Mouse (Mus musculus) mouse trophoblast stem cell (cell line): Measurements from ENCODE around the gene Fcgr4.
"Not testable (repeated sequence)": the region's sequence is repeated elsewhere in the genome, so short reads cannot be mapped to it uniquely, and the experiment has no call there.

Source experiments
- in situ Hi-C, 2 experiments: fragments of 300-500 bp; cut with MseI, MboI; formaldehyde crosslinking; loops; 2 replicates in 1 of 2; 3 replicates in 1 of 2; pipeline ENCODE4 v1.15.1; 2025

Fcgr4 gene

DNA sequence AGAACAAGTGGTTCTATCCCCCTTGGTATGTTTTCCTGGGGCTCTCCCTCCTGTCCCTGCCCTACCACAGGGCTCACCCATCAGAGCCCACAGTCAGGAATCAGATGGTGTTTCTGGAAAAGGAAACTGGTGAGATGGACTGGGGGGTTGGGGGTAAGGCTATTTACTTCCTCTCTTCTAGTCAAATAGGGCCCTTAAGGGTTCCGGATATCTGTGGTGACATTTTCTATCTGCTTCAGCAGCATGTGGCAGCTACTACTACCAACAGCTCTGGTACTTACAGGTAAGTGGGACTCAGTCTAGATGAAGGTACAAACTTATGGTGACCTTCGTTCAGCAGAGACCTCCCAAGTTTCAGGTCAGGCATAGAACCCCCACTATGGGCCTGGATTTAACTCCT is at the start of gene Fcgr4:
TSS of gene Fcgr4 (plus strand) at position 184 of the 400 bp plus-strand sequence.
- in situ Hi-C loops = no loop called here

DNA sequence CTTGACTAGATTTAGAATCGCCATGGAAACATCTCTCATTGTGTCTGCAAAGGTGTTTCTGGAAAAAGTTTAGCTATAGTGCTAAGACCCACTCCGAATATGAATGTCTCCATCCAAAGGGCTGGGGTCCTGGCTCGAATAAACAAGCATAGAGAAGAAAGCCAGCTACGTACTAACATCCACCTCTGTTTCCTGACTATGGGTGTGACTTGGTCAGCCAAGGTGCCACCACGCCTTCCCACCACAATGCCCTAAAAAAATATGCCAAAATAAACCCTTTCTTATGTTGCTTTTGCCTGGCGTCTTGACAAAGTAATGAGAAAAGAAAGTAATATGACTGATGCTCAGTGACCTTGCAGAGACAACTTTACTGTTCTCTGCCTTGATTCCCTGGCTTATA is 46.2 kb upstream of the Fcgr4 start:
- in situ Hi-C loops = no loop called here

DNA sequence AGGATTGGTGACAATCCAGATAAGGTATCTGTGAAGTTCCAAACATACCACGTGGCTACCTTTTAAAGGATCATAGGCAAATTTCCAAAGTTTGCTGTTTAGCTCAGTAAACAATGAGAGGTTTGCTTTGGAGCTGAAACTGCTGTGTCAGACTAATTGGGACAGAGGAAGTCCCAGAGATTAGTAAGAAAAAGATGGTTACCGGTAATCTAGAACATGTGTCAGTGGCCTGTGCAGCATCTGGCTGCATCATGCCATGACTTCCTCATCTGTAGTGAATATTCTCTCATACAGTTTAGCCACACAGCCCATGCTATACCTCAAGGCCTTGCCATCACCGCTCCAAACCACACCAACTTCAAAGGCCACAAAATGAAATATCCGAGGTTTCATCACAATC is 45.8 kb upstream of the Fcgr4 start:
- in situ Hi-C loops = no loop called here

DNA sequence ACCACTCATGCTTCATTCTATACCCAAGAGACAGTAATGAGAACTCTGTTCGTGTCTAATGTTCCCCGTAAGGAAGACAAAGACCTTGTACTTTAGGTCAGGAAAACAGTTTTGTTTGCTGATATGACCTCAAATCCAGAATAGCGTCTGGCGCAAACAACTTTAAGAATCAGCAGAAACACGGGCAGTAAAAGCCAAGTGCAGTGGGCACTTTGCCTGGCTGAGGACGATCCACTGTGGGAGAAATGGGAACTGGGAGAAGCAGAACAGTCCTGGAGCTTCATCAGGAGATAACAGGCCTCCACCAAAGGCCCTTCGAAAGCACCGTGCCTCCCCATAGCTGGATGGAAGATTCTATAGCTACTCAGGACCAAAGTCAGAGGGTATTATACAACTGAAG is 44.5 kb upstream of the Fcgr4 start:
- in situ Hi-C loops = no loop called here

DNA sequence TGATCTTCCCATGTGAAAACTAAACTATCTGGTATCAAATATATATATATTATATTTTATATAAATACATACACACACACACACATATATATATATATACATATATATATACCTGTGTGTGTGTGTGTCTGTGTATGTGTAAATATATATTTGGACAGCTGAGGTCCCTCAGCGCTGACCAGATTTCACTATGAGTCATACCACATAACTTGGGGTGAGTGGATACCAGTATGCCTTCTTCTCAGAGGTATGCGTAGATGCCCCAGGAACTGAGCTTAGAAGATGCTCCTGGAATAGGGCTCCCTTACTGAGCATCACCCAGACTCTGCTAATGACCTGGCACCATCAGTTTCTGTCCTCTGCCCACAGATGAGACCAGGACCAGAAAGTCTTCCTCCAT is 44.0 kb upstream of the Fcgr4 start:
- in situ Hi-C loops = no loop called here

DNA sequence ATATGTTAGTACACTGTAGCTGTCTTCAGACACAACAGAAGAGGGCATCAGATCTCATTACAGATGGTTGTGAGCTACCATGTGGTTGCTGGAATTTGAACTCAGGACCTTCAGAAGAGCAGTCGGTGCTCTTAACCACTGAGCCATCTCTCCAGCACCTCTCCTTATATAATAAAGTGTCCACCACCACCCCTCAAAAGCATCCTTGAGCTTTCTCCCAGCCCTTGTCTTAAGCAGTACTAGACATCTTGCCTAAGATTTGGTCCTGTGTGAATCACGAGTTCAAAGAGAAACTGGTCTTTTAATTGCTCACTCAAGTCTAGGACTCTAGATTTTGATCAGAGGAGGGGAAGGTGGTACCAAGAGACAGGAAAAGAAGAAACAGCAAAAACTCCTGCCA is 43.4 kb upstream of the Fcgr4 start:
- in situ Hi-C loops = not testable (repeated sequence)

DNA sequence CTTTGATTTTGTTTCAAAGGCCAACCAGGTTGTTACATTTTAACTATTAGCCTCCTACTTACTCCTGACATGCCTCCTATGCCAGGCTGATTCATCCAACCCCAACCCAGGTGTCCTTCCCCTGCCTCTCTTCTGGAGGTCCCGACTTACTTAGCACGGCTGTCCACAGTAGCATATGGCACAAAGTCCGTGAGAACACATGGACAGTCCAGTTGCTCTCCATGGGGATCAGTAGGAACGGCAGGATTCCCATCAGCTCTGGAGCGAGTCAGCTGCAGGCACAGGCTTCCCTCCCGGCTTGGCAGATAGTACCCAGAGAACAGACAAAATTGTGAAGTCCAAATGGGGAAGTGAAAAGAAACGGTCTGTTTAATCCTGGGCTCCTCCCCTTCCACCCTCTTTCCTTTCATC is 43.0 kb upstream of the Fcgr4 start:
- in situ Hi-C loops = no loop called here

DNA sequence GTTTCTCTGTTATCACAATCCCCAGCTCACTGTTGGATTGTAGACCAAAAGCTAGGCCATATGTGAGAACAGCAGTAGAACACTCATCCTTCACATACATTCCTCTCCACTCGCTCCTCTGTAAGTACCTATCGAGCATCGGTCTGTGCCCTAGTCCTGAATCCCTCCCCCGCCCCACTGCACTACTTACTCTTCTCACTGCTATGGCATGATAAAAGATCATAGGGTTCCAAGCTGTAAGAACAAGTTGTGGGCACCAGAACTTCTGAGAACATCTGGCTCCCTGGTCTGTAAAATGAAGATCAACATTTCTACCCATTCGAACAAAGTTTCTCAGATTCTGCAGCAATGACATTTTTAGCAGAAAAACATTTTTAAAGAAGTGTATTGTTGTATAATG is 42.3 kb upstream of the Fcgr4 start, which contains the start of gene Fcgr2b:
TSS of gene Fcgr2b (minus strand) at position 101 of the 400 bp plus-strand sequence.
- in situ Hi-C loops = no loop called here

DNA sequence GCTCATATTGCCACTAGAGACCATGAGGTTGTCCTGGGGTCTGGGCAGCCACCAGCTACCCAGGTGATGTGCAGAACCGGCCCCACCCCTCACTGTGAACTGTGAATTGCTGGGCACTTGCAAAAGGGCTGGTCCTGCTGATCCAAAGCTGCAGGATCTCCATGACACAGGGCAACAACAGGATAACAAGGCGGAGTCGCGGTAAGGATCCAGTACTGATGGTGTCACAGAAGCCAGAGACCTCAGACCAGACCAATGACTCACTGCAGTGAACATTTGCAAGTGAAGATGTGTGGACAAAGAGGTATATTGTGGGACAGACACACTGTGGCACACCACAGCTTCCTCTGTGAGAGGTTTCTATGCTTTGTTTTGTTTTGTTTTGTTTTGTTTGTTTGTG is 40.1 kb upstream of the Fcgr4 start:
- in situ Hi-C loops = no loop called here

DNA sequence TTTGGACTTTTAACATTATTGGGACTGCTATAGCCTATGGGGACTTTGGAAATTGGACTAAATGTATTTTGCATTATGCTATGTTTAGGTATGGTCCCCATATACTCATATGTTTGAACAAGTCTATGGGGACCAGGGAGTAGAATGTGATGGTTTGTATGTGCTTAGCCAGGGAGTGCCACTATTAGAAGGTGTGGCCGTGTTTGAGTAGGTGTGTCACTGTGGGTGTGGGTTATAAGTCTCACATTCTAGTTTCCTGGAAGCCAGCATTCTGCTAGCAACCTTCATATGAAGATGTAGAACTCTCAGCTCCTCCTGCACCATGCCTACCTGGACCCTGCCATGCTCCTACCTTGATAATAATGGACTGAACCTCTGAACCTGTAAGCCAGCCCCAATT is 37.0 kb upstream of the Fcgr4 start:
- in situ Hi-C loops = not testable (repeated sequence)

DNA sequence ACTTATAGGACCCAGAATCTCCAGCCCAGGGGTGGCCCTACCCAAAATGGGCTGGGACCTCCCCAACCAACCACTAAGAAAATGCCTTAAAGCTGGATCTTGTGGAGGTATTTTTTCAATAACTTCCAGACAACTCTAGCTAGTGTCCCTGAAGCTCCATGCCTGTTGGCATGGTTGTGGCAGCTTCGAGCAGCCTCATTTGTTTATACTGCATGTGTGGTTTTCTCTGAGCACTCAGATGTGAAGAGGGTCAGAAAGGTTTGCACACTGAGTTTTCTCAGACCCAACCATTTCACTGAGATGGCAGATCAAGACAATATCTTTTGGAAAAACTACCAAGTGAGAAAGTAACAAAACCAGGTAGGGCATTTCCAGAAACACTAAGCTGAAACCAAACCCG is 36.4 kb upstream of the Fcgr4 start:
- in situ Hi-C loops = no loop called here

DNA sequence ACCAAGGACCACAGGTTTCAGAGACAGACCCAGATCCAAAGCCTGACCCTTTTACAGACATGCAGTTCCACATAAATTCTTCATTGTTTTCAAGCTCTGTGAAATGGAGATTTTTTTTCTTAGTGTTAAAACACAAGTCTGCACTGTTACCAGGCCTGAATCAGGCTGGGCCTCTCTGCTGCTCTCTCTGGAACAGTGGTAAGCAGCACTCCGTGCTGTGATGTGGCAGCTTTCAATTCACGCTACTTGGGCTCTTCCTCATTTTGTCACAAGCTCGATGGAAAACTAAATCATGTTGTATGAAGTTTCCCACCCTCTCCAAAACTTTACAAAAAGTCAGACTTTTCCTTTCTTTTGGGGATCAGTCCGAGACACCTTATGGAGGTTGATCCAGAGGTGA is 35.7 kb upstream of the Fcgr4 start:
- in situ Hi-C loops = no loop called here

DNA sequence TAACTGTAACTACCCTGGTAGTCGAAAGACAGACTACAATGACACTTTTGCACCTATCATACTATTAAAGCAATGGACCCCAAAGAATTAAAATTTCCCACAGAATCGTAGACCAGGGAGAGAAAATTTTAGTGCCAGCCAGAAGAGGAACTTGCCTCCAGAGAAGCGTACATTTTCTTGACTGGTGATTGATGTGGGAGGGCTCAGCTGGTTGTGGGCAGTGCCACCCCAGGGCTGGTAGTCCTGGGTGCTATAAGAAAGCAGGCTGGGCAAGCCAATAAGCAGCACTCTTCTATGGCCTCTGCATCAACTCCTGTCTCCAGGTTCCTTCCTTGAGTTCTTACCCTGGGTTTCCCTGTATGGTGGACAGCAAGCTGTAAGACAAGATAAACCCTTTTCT is 33.6 kb upstream of the Fcgr4 start:
- in situ Hi-C loops = no loop called here

DNA sequence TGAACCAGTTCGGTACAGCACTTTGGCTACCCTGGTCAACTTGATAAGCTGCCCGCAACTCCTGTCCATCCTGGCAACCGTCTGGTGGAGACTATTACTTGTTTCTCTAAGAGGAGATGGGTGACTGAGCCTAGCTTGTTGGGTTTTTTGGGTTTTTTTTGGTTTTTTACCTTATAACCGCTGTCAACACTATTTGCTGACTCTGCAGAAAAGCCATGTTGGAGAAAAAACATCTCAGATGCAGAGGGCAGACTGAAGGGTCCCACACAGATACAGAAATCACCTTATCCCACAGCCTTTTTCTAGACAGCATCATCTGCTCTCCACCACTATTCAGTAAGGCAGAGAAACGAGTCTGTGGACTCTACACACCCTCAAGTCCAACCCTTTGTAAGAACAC is 32.9 kb upstream of the Fcgr4 start:
- in situ Hi-C loops = no loop called here

DNA sequence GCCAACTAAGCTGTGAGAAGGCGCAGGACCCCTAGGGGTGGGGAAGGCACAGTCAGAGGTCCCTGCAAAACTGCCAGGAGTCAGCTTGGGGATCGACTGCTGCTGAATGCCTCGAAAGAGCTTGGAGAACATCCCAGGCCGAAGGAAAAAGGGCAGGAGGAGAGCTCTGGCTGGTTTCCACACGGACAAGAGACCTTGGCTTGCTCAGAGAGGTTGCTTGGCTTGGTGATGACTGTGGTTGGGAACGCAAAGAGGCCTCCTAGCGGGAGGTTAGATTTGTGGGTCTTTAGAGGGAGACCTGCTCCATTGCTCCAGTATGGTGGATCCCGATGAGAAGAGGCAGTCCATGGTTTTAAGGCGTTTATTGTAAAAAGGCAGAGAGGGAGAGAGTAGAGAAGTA is 29.1 kb upstream of the Fcgr4 start:
- in situ Hi-C loops = no loop called here

DNA sequence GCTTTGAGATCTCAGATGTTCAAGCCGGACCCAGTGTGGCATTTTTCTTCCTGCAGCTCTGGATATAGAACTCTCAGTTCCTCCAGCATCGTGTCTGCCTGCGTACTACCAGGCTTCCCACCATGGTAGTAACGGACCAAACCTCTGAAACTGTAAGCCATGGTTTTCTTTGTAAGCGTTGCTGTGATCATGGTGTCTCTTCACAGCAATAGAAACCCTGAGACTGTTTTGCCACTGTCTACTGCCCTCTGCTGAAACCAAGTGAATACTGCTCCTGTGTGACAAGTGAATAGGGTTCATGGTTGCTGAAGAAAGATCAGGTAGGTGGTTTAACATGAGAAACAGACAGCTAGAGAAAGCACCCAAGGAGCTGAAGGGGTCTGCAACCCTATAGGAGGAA is 26.2 kb upstream of the Fcgr4 start:
- in situ Hi-C loops = no loop called here

DNA sequence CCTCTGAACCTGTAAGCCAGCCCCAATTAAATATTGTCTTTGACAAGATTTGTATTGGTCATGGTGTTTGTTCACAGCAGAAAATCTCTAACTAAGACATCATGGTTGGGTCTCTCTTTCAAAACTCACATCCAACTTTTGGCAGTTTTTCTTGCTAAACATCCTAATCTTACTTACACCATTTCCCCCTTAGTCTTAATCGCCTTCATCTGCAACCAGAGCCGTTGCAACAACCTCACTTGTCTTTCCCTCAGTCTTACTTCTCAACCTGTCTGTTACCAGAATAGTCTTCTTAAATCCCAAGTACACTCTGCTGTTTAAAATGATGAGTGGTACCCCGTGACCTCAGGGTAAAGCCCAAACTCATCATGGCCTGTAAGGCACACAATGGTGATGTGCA is 22.7 kb upstream of the Fcgr4 start:
- in situ Hi-C loops = loop anchor here (5.0 kb wide), 1 partner anchor 99 kb away; no protein-coding TSS in a partner anchor

DNA sequence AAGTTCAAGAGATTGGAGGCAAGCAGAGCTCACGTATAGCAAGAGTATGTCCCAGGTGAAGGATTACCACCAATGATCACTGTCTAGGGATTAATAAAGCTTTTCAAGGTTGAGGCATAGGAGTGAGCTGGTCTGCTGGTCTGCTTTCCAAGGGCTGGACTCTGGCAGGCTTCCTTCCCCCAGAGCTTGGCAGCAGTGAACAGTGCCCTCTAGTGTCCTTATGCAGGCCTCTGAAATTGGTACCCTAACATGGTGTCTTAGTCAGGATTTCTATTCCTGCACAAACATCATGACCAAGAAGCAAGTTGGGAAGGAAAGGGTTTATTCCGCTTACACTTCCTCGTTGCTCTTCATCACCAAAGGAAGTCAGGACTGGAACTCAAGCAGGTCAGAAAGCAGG is 22.0 kb upstream of the Fcgr4 start:
- in situ Hi-C loops = loop anchor here (5.0 kb wide), 1 partner anchor 99 kb away; no protein-coding TSS in a partner anchor

DNA sequence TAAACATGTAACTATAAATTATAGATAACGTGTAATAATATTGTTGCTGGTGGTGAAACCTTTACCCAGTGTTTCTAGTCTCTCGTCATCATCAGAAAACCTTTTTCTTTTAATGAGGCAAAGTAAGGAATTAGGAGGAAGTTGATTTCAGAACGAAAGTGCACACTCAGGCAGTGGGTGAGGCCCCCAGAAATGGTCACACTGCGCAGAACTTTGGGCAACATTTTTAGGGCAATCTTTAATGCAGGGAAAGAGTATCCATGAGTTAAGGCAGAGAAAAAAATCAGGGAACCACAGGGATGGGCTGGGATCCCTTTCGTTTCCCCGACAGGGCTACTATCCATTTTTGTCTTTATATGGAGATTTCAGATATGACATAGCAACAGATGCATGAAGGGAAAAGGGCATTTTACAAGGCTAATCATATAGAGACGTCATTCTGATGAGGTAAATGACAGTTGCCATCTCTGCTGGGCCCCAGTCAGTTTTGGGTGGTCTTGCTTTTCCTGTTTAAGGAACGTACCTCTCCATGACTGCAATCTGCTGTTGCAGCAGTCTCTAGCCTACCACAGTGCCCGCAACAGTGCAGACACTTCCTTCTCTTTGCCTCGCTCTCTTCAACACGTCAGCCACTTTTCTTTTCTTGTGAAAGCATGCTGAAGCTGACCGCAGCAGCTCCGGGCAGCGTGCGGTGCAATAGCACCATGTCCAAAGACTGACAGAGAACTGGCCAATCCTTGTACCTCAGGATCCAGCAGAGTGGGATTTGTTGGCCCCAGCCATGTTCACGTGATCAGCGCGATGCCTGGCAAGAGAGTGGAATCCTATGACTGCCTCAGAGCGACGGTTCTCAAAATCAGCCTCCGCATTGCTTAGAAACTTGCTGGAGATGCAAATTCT is 20.7 kb upstream of the Fcgr4 start:
- in situ Hi-C loops = loop anchor here (5.0 kb wide), 1 partner anchor 101 kb away; no protein-coding TSS in a partner anchor

DNA sequence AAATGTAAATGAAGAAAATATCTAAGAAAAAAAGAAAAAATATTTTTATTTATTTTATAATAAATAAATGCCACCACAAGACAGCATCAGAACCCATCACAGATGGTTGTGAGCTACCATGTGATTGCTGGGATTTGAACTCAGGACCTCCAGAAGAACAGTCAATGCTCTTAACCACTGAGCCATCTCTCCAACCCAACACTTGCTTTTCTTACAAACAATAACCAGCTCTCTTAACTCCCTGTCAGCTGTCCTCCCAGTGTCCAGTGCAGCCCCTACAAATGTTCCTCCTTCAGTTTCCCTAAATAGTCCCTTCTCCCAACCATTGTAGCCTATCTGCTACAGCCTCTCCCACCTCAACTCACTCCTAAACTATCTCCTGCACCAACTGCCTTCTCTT is 18.9 kb upstream of the Fcgr4 start:
- in situ Hi-C loops = loop anchor here (5.0 kb wide), 1 partner anchor 103 kb away; no protein-coding TSS in a partner anchor

DNA sequence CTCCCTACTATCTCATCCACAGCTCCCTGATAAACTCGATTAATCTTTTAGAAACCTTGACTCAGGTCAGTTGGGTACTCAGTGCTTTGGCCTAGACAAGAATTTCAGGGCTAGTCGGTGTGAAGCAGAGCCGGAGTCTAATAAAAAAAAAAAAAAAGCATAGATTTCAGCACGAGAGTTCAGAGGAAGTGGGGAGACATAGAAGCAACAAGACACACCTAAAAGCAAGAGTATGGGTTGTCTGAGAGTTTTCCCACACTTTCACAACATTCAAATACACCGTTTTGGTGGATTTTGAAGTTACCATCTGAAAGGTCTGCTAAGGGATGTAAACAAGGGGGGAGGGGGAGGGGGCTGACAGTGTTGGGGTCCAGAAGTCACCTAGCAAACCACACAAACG is 13.6 kb upstream of the Fcgr4 start:
- in situ Hi-C loops = no loop called here

DNA sequence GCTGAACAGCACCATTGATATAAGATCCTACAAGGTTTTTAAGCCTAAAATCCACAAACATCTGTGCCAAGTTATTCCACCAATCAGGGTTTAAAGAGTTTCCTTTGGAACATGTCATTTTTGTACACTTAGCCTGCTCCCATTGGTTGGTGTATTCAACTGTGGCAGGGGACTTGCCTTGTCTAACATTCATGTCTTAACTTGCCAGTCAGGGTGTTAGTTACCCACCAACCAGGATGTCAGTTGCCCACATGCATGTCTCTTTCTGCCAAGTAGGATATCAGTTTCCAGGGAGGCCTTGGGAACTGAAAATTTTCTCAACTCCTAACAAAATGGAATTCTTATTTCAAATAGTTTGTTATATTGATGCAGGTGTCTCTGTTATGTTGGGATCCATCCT is 13.1 kb upstream of the Fcgr4 start:
- in situ Hi-C loops = no loop called here

DNA sequence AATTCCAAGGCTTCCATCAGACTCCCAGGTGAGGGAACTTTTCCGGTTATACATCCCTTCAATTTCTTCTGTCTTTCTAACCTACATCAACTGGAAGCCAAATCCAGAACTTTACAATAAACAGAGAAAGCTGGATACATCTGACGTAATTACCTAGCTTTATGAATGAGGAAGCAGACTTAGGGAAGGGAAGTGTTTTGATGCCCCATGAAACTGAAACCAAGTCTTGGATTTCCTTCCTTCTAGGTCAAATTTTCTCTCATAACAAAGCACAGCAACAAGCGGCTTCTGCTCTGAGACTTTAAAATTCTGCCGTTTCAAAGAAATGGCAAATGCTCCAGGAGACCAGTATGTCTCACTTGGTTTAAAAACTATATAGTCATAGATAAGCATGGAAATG is 12.4 kb upstream of the Fcgr4 start:
- in situ Hi-C loops = no loop called here
